Mouse (Mus musculus): ENCODE measurements around the gene Gjb5.

Gene Gjb5

GRCm38 (mm10) chr4:127306915-127307314 is 51.1 kb downstream of the Gjb5 start:
- no peak for ATAC-seq (ENCODE audit: low TSS enrichment)

Data from frontal cortex, adult (tissue).